ENCODE assay signal across 17 mouse cellular contexts in the genomic region with DNA sequence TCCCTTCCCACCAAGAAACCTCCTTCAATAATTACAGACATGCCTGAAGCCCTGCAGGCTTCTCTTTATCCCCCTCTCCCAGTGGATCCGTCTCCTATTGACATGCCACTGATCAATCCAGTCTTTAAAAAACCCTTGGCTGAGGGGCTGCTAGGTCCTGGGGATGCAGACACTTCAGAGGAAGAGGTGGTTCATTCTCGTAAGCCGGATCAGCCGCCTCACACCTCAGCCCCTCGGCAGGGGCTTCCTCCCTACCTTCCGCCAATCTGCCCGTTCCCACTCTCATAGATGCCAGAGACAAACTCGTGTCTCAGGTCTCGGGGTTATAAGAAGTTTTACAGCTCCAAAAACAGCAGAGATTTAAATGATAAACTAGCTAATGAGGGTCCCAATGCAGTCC.
"Had no signal": no experiment of that assay in that cellular context is flagged by ENCODE, and none has a peak within 500 bp of the region (broad histone marks: within the 10 kb centered on the region; RNA-seq: fewer than 3 reads in every experiment).

No protein-coding gene starts in this region.

- H3K27ac ChIP-seq: liver, embryonic 15.5 days; lung, embryonic 15.5 days; macrophage; midbrain, embryonic 12.5 days; midbrain, embryonic 15.5 days; neural tube, embryonic 12.5 days; stomach, embryonic 15.5 days; stomach, postnatal 0 days had no signal

- ATAC-seq: liver, postnatal 0 days; lung, postnatal 0 days; midbrain, embryonic 15.5 days had no signal

- DNase-seq: liver, postnatal 0 days; lung, adult 2 months; lung, postnatal 14 days; lung, postnatal 36 days; right cerebral cortex, postnatal 14 days; thymus, postnatal 14 days; thymus, postnatal 36 days had no signal

- H3K9me3 ChIP-seq: liver, embryonic 15.5 days; lung, embryonic 15.5 days; neural tube, embryonic 12.5 days; stomach, embryonic 15.5 days had no signal

- H3K27me3 ChIP-seq: liver, embryonic 15.5 days; lung, embryonic 15.5 days; megakaryocyte, embryonic 14.5 days; midbrain, embryonic 12.5 days; midbrain, embryonic 15.5 days; neural tube, embryonic 12.5 days; stomach, embryonic 15.5 days had no signal

- H3K4me3 ChIP-seq: liver, embryonic 15.5 days; lung, embryonic 15.5 days; megakaryocyte, embryonic 14.5 days; midbrain, embryonic 12.5 days; midbrain, embryonic 15.5 days; neural tube, embryonic 12.5 days; stomach, embryonic 15.5 days had no signal

- H3K36me3 ChIP-seq: liver, embryonic 15.5 days; lung, embryonic 15.5 days; midbrain, embryonic 12.5 days; midbrain, embryonic 15.5 days; neural tube, embryonic 12.5 days; stomach, embryonic 15.5 days had no signal

- H3K4me1 ChIP-seq: midbrain, embryonic 12.5 days; midbrain, embryonic 15.5 days; neural tube, embryonic 12.5 days had no signal

- H3K4me2 ChIP-seq: liver, embryonic 15.5 days; lung, embryonic 15.5 days; midbrain, embryonic 12.5 days; midbrain, embryonic 15.5 days; neural tube, embryonic 12.5 days; stomach, embryonic 15.5 days had no signal

- H3K9ac ChIP-seq: liver, embryonic 15.5 days; liver, postnatal 0 days; lung, embryonic 15.5 days; midbrain, embryonic 12.5 days; midbrain, embryonic 15.5 days; neural tube, embryonic 12.5 days; stomach, embryonic 15.5 days had no signal
